Mouse (Mus musculus) gastrocnemius, adult 8-10 months (tissue): ENCODE results near the gene Kiss1. TPM values are rescaled to one million over a fixed set of nuclear protein-coding genes. Genes with fewer than 3 reads are reported as not detected.
A peak's percentile ranks its signal among the peaks of the same experiment; 100 is the strongest.

Experiments
- DNase-seq, 2 experiments: peaks; one replicate each; pipeline ENCODE4 v3.0.0; 2022; ENCODE audit warnings: low spot score in 2 of 2
- total RNA-seq, 4 experiments: library from RNA; stranded (reverse); gene quantifications; 2 replicates each; pipeline ENCODE4 v1.2.4; 2022

The Kiss1 gene
- not detected for total RNA-seq

DNA sequence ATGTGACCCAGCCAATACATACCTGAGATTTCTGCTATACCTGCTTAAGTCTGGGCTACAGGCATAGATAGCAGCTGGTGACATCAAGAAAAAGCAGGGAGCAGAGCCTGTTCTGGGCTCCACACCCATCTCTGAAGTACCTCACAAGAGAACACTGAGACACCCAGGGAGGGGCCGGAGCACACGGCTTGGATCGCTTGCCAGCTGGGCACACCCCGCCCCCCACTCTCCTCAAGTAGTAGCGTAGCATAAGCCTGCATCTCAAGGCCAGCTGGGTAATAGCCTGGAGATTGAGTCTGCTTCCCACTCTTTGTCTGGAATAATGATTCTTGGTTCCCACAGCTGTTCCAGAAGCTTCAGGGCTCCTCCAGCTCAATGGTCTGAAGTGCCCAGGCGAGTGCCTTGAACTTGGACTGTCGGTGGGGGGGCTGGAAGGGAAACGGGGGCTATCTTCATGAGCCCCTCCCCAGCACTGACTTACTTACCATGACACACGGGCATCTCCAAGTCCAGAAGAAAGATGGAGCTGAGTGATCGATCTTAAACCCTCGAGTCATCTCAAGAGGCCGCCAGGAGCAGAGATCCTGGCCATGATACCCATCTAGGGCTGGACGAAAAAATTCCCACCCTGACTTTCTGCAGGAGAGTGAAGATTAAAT, at the start of gene Kiss1:
Gene Kiss1 (plus strand): TSS at position 609 of the 659 bp plus-strand sequence.
- no peak for DNase-seq

DNA sequence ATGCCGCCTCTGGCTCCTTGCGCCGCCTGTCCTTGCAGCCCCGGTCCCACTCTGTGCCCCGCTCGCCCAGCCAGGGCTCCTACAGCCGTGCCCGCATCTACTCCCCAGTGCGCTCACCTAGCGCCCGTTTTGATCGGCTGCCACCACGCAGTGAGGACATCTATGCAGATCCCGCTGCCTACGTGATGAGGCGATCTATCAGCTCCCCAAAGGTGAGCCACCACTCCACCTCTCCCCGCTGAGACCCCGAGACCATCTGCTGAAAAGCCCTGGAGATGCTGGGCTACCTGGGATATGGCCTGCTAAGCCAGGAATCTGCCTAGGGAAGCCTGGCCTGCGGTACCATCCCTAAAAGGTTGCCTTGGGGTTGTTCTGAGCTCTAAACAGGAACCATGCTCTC, 47.5 kb upstream of the Kiss1 start:
- DNase-seq = no peak

DNA sequence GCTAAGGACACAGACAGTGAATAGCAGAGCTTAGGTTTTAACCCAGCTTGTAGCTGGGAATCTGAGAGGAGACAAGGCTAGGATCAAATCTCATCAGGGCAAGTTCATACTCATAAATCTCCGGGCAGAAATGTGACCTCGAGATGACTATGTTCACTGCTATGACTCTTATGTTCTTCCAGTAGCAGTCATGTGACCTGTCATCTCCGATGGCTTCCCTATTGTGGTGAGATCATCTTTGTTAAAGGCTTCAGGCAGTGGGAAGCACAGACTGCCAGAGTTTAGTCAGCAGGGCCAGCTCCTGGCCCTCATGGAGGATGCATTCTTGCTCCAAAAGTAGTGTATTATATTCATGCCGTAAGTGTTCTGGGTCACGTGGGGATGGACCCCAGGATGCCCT, 44.7 kb upstream of the Kiss1 start:
- DNase-seq = no peak

DNA sequence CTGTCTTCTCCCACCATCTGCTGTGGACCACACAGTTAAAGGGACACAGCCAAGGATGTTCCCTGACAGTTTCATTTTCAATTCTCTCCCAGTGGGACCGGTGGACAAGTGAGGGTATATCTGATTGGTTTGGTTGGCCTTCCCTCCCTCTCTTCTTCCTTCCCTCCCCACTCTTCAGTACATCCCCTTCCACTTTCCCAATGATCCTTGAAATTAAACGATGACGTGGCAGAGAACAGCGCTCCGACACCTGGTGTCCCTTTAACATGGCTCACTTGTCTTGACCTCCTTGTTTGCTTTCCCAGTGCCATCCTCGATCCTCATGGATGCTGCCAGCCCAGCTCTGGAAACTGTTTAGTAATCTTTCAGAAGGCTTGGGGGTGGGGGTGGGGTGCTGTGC, 43.1 kb upstream of the Kiss1 start:
- DNase-seq = no peak

DNA sequence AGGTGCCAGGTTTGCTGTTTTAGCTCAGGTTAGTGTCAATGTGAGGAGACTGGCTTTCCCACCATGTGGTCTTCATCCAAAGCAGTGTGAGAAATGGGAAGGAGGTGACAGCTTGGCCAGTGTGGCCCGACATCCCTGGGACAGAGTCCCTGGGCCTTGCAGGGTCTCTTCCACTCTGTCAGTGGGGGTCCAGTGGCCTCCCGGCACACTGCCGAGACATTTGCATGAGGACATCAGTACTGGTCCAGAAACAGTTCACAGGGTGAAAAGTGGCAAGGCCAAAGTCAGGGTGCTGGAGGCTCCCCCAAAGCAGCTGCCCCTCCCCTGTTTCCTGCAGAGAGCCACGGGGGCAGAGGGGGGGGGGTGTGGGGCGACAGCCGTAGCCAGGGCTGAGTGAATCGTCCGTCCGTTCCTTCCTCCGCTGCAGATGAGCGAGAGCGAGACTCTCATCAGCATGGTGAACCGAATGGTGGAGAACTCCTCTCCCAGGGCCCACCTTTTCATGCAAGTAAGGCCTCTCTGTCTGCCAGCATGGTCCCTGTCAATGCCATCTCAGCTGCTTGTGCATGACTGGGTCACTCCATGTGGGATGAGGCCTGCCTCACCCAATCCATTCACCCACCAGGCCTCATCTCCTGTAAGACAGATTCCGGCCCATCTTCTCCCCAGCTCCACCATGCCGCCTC, 42.6 kb upstream of the Kiss1 start:
- DNase-seq = no peak

DNA sequence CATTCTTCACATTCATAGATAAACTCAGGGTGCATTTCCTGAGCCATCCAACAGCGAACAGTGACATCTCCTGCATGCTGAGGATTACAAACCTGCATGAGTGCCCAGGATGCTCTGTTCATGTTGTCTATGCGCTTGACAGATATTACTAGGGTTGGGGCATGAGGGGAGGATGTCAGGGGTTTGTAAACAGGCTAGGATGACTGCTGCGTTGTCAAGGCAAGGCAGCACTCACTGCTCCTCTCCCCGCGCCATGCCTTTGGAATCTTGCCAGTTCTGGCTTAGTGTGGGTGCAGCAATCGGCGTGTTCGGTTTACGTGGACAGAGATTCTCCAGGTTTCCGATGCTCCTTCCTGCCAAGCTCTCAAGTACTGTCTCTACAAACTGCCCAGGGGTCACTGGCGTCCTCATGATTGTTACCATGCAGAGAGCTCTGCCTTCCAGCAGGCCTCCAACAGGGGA, 42.0 kb upstream of the Kiss1 start:
- no peak for DNase-seq

DNA sequence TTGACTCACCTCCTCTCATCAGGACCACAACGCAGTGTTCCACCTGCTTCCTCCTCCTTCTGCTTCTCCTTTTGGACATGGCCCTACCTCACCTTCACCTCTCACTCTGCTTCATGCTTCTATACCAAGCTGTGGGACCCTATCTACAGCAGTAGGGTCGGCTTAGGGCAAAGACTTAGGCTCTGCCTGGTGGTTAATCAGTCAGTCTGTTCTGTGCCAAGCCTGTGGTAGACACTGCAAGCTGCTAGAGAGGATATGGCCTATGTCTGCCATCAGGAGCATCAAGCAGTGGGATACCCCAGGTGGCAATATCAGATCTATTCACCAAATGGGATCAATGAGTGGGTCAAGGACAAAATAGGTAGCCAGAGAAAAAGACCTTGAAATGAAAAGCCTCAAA, 41.1 kb upstream of the Kiss1 start:
- no peak for DNase-seq

DNA sequence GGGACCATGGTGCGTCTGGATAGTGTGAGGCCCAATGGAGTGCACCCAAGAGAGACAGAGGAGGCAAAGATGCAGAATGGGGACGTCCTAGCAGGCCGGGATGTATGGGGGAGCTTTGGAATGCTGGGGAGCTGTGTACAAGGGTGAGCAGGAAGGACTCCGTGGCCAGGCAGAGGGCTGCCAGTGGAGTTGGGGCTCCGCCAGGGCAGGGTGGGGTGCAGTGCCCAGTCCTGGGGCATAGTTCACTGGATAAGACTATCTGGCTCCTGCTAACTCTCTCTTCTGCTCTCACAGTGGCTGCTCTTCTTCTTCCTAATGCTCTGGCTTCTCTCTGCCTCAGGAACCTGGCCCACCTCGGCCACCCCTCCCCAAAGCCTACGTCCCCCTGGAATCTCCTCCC, 35.8 kb upstream of the Kiss1 start:
- DNase-seq = no peak

DNA sequence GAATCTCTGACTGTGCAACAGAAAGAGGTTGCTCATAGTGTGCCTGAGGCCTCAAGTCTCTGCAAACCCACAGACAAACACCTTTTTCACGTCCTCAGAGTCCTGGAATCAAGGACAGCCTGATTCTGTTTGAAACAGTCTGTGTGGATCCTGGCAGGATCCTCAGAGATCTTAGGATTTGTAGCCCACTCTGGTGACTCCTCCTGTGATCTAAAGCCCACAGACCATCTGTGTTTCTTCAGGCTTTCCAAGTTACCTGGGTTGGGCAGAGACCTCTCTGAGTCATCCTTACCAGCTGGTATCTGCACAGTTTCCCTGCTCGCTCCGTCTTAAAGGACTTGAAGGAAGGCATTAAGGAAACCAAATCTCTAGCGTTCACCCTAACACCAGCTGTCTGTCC, 34.6 kb upstream of the Kiss1 start:
- no peak for DNase-seq

DNA sequence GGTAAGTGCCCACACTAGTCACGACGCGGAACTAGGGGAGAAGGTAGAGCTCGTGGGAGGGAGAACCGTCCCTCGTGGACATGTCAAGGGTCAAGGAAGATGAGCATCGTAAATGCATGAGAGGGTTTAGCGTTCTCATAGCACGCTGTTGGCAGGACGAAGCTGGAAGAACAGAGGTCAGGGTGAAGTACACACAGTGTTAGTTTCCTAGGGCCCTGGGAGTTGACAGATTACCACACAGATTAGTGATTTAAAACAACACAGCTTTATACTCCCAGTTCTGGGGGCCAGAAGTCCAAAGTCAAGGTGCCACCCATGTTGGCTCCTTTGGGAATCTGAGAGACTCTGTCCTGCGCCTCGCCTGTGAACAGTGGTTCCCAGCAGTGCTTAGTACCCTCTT, 33.8 kb upstream of the Kiss1 start:
- no peak for DNase-seq

DNA sequence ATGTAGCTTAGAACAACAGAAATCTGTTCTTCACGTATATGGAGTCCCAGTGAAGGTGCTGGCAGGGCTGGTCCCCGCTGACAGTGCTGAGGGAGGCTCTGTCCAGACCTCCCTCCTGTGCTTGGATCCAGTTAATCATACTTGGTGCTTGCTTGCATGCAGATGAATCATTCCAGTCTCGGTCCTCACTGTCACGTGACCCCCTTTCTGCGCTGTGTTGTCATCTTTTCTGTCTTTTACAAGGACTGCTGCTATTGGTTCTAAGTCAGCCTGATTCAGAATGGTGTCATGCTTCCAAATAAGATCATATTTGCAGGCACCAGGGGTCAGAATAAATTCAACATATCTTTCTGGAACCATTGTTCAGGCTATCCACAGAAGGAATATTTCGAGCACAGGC, 29.8 kb upstream of the Kiss1 start:
- no peak for DNase-seq

DNA sequence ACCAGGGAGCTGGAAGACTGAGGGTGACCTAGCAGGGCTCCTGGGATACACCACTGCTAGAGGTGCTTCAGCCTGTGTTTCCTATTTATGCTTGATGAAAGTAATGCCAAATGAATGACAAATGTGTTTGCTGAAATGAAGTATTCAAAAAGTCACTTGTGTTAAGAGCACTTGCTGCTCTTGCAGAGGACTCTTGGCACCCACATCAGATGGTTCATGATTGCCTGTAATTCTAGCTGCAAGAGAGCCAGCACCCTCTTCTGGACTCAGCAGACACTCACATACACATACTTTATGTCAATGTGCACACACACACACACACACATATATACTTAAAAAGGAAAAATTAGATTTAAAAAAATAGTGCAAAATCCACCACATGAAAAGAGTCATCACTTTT, 29.1 kb upstream of the Kiss1 start:
- no peak for DNase-seq

DNA sequence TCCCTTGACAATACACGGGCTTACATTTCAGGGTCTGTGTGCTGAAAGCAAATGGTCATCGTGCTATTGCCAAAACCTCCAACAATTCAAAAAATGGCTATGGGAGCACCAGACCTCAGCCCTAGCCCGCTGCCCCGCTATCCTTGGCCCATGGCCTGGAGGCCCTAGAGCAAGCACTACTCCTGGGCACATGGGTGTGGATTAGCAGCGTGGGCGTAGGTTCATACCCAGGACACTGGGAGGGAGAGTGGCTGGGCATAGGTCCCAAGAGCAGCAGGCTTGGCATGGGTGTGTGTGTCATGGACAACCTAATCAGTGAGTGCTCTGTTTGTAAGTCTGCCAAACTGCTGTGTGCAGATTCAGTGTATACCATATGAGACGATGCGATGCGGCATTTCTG, 25.3 kb upstream of the Kiss1 start:
- peak; percentile 18 to 37 for DNase-seq

DNA sequence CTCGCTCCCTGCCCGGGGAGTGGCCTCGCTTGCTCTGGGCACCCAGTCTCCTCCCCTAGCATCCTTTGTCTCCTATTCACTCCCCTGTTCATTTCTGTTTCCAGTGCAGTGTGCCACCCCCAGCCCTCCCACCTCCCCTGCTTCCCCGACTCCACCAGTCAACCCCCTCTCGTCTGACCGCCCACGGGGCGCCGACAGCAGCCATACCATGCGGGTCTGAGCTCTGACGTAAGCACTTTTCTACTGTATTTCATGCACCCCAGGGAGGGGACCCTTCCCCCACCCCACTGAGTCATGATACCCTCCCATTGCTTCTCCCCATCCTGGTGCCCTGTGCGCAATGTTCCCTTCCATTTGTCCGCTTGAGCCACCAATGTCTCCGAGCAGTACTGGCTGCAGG, 22.9 kb upstream of the Kiss1 start:
- DNase-seq = no peak

DNA sequence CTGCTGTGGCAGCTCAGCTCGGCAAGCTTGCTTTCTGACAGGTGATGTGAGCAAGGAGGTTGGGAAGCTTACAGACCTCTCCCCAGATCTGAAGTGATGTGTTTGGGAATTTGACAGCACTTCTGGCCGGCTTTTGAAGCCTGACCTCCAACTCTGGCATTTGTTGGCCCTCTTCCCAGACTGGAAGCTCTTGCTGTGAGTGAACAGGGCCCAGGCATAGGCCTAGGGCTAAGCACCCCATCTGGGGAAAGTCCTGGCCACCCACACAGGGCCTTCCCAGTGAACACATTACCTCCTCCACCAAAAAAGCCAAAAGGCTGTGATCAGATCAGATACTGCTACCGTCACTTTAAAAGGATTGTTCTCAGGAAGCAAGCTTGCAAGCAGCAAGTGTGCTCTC, 19.1 kb upstream of the Kiss1 start:
- no peak for DNase-seq

DNA sequence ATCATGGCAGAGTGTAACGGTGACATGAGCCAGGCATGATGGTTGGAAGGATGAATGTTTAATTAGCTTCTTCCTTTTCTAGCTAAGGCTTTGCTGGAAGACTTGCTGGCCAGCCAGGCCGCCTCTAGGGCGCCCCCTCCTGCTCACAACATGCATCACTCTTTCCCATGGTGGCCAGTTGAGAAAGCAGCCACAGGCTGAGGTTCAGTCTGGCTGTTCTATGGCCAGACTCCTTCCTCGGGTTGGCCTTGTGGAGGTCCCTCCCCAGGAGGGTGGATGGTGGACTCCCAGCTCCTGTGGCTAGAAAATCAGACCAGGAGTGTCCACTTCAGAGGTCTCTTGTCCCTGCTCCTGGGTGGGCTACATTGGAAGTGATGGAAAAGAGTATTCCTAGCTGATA, 14.8 kb upstream of the Kiss1 start:
- peak; percentile 67 to 76 for DNase-seq

DNA sequence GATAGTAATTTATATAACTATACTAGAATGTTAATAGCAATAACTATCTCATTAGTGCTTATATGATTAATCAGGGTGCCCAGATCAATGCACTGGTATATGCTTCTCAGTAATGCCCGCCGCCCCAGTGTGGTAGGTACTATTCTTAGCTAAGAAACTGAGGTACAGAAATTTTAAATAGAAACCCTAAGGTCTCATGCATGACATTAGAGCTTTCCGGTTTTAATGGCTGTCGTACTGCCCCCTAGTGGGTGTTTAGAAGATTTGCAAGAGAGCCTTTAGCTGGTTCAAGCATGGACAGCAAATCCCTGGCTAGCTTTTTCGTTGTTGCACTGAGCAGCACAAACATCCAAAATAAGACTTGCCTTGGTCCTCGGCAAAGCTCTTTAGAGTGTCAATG, 14.4 kb upstream of the Kiss1 start:
- DNase-seq = no peak

DNA sequence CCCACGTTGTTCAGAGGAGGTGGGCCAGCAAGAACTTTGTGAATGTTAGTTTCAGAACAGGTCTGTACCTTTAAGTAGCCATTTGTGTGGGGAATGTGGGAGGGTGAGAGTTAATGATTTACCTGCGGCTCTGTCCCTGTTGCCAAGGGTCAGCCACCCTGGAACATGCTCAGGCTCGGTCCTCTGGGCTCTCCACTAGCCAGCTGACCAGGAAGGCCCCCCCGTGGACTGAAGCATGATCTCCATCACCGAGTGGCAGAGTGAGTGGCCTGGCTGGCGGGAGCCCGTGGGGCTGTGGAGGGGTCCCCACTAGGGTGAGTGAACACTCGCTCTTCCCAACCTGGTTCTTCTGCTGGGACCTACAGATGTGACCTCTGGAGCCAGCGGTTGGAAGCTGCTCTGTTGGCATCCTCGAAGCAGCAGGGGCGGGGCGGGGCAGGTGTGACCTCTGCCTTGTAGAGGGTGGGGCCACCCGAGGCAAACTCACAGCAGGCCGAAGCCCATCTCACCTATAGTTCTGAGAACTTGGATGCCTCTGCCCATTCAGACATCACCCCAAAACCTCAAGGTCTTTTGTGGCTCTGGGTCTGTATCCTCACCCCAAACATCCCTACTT, 11.9 kb upstream of the Kiss1 start, which contains the start of gene Golt1a:
Gene Golt1a (plus strand): TSS at position 149 of the 616 bp plus-strand sequence.
- DNase-seq = no peak

DNA sequence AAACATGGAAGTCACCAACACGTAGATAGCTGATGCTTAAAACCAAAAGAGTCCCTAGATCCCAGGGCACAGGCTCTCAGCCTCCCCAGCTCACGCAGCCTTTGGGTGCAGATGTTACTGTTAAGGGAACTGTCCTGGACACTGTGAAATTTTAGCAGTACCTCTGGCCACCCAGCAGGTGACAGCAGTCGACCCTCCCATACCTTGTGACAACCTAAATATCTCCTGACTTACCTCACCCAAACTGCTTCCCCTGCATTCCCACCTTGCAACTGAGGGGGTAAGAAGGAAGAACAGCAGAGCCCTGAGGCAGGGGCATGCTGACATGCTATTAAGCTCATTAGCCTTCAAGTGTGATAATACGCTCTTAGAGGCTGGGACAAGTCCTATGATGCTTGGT, 10.4 kb upstream of the Kiss1 start:
- no peak for DNase-seq

DNA sequence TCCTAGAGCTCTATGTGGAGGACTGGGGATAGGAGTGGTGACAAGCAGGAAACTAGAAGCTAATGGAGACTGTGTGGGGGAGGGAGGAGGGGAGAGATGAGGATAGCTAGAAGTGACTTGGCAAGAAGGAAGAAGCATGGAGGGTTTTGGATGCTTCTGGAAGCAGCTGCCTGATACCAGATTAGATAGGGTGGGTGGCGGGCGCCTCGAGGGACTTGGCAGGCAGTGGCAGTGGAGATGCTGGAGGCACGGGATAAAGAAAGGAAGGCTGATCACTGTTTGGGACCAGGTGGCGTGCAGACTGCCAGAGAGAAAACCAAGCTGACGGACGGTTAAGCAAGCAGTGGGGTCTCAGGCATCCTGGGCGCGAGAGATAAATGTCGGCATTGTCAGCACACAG, 9.7 kb upstream of the Kiss1 start:
- no peak for DNase-seq

DNA sequence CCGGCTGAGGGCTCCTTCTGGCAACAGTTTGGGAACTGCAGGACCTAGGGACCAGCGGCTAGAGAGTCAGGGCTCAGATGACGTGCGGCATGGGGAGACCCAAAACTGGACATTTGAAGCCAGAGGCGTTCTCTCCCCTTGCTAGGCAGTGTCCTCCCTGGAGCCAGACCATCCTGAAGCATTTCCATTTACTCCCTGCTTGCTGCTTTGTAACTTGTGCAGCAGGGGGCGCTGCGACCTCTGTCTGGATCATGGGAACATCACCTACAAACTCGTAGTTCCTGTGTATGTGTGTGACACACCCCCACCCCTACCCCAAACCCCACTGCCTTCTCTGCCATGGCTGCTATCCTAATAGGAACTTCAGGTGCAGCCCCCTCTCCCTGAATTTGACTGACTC, 7.3 kb upstream of the Kiss1 start:
- no peak for DNase-seq

DNA sequence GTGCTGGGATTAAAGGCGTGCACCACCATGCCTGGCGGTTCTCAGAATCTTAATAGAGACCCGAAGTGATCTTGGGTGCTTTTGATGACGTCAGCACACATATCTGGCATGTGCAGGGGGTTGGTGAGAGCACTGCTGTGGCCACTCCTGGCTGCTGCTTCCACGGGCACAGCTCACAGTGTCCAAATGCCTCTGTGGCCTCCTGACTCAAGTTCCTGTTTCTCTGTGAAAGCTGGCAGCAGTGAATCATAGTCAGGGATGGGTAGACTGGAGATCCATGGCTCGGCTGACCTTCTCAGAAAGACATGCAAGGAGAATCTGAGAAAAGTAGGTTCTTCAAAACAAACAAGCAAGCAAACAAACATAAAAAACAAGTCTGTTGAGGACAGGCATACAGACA, 5.9 kb upstream of the Kiss1 start:
- no peak for DNase-seq

DNA sequence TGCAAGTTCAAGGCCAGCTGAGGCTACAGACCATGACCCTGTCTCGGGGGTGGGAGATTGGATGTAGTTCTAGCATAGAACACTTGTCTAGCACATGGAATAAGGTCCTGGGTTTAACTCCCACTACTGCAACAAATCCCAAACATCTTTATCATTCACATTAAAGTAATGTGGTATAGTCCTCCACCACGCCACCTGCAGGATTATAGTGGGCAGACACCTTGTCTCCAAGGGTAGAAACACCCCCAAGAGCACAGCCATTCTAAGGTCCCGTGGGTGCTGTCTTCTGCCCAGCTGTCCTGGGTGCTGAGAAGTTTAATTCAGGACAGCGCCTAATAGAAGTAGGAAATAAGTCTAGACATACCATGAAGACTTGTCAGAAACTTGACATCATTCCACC, 5.1 kb upstream of the Kiss1 start:
- no peak for DNase-seq
